Mouse (Mus musculus): Measurements from ENCODE around the gene P3h4. TPM values are rescaled to one million over a fixed set of nuclear protein-coding genes. Genes with fewer than 3 reads are reported as not detected.
A peak's percentile ranks its signal among the peaks of the same experiment; 100 is the strongest.
"Not testable (repeated sequence)": the region's sequence is repeated elsewhere in the genome, so short reads cannot be mapped to it uniquely, and the experiment has no call there.

P3h4 gene
- polyA plus RNA-seq, 1 experiment, result 185 TPM

- Histone ChIP-seq H3K79me3 (ENCODE audit: low read depth) (no peaks in the 10 kb centered on the region), H3K79me2 (ENCODE audit: control insufficient read depth, insufficient read depth) (no peaks in the 10 kb centered on the region), H3K36me3 (ENCODE audit: control insufficient read depth, insufficient read depth) (no peaks in the 10 kb centered on the region), H3K4me3 (ENCODE audit: insufficient read depth, poor library complexity, severe bottlenecking) (no peak overlapping the region), H3ac (ENCODE audit: control insufficient read depth, insufficient read length, low read depth) (no peak overlapping the region), H3K27me3 (ENCODE audit: control insufficient read depth, insufficient read depth, insufficient read length) (peaks cover 3% of the 10 kb centered on the region)
- TF ChIP-seq MAX (IDR thresholded peaks at IDR 0.05), result no peak
- peak; percentile 35 for TF ChIP-seq CTCF (IDR thresholded peaks at IDR 0.05; ENCODE audit: control insufficient read depth, insufficient read depth, insufficient read length)
- no peak for TF ChIP-seq MYOD1 (IDR thresholded peaks at IDR 0.05; ENCODE audit: control insufficient read depth, insufficient read length, low read depth)
Observed at GRCm38 (mm10) chr11:100362209-100362978, 52.2 kb downstream of the P3h4 start.

- not testable (repeated sequence) for H3K27me3 ChIP-seq (ENCODE audit: control insufficient read depth, insufficient read depth, insufficient read length); H3K79me2 ChIP-seq (ENCODE audit: control insufficient read depth, insufficient read depth); H3K4me3 ChIP-seq (ENCODE audit: insufficient read depth, poor library complexity, severe bottlenecking); H3K79me3 ChIP-seq (ENCODE audit: low read depth); H3K36me3 ChIP-seq (ENCODE audit: control insufficient read depth, insufficient read depth); H3ac ChIP-seq (ENCODE audit: control insufficient read depth, insufficient read length, low read depth)
Observed at GRCm38 (mm10) chr11:100361059-100361458, 53.6 kb downstream of the P3h4 start.

GRCm38 (mm10) chr11:100360175-100360574 lies 54.5 kb downstream of the P3h4 start:
- TF ChIP-seq CTCF (IDR thresholded peaks at IDR 0.05; ENCODE audit: control insufficient read depth, insufficient read depth, insufficient read length) (no peak), MAX (IDR thresholded peaks at IDR 0.05) (no peak), MYOD1 (IDR thresholded peaks at IDR 0.05; ENCODE audit: control insufficient read depth, insufficient read length, low read depth) (no peak), MYOG (IDR thresholded peaks at IDR 0.05; ENCODE audit: control insufficient read depth, extremely low read depth, insufficient read length) (no peak), USF1 (IDR thresholded peaks at IDR 0.05; ENCODE audit: low read depth) (no peak), CEBPB (IDR thresholded peaks at IDR 0.05; ENCODE audit: low read depth) (no peak), FOSL1 (IDR thresholded peaks at IDR 0.05; ENCODE audit: insufficient read depth, low read length, poor library complexity, severe bottlenecking) (no peak)
- H3K27me3 ChIP-seq (ENCODE audit: control insufficient read depth, insufficient read depth, insufficient read length), result peaks cover 3% of the 10 kb centered on the region
- H3ac ChIP-seq (ENCODE audit: control insufficient read depth, insufficient read length, low read depth), result no peak overlapping the region

More at GRCm38 (mm10) chr11:100360175-100360574, 54.5 kb downstream of the P3h4 start:
- Histone ChIP-seq H3K79me2 (ENCODE audit: control insufficient read depth, insufficient read depth) (no peaks in the 10 kb centered on the region), H3K4me3 (ENCODE audit: insufficient read depth, poor library complexity, severe bottlenecking) (no peak overlapping the region), H3K79me3 (ENCODE audit: low read depth) (no peaks in the 10 kb centered on the region), H3K36me3 (ENCODE audit: control insufficient read depth, insufficient read depth) (no peaks in the 10 kb centered on the region)

Small RNA genes within 50 kb of the gene (microRNA-seq; reads per million reads assigned to microRNA genes)
- not detected for gene Gm27374 (ENCODE audit: borderline microRNAs expressed)

Other genes with a start within 250 kb of the P3h4 start
- gene Krt9, start 221.6 kb downstream of the P3h4 start, polyA plus RNA-seq (2012; fragmentation: generic; extraction: Trizol), result 1.8 TPM
- 32.4 TPM for gene Krt14, start 207.3 kb downstream of the P3h4 start, polyA plus RNA-seq (2012; fragmentation: generic; extraction: Trizol)
- 0.21 TPM for gene Krt16, start 165.9 kb downstream of the P3h4 start, polyA plus RNA-seq (2012; fragmentation: generic; extraction: Trizol)
- gene Krt17, start 153.8 kb downstream of the P3h4 start, polyA plus RNA-seq (2012; fragmentation: generic; extraction: Trizol), result 0.04 TPM
- gene Krt42, start 145.0 kb downstream of the P3h4 start, polyA plus RNA-seq (2012; fragmentation: generic; extraction: Trizol), result not detected
- gene Eif1, start 95.0 kb downstream of the P3h4 start, polyA plus RNA-seq (2012; fragmentation: generic; extraction: Trizol), result 1,136 TPM
- gene Gast, start 80.4 kb downstream of the P3h4 start, polyA plus RNA-seq (2012; fragmentation: generic; extraction: Trizol), result not detected
- gene Hap1, start 58.7 kb downstream of the P3h4 start, polyA plus RNA-seq (2012; fragmentation: generic; extraction: Trizol), result 1.9 TPM
- gene Jup, start 17.1 kb downstream of the P3h4 start, polyA plus RNA-seq (2012; fragmentation: generic; extraction: Trizol), result 127 TPM
- 250 TPM for gene Fkbp10, start 861 bp upstream of the P3h4 start, polyA plus RNA-seq (2012; fragmentation: generic; extraction: Trizol)
- gene Nt5c3b, start 27.0 kb upstream of the P3h4 start, polyA plus RNA-seq (2012; fragmentation: generic; extraction: Trizol), result 83.4 TPM
- gene Klhl10, start 27.1 kb upstream of the P3h4 start, polyA plus RNA-seq (2012; fragmentation: generic; extraction: Trizol), result 0.12 TPM
- 4.4 TPM for gene Klhl11, start 57.9 kb upstream of the P3h4 start, polyA plus RNA-seq (2012; fragmentation: generic; extraction: Trizol)
- gene Acly, start 113.2 kb upstream of the P3h4 start, polyA plus RNA-seq (2012; fragmentation: generic; extraction: Trizol), result 86.6 TPM
- 0.06 TPM for gene Ttc25, start 130.8 kb upstream of the P3h4 start, polyA plus RNA-seq (2012; fragmentation: generic; extraction: Trizol)
- 10.2 TPM for gene Cnp, start 160.1 kb upstream of the P3h4 start, polyA plus RNA-seq (2012; fragmentation: generic; extraction: Trizol)
- gene Nkiras2, start 204.4 kb upstream of the P3h4 start, polyA plus RNA-seq (2012; fragmentation: generic; extraction: Trizol), result 36.1 TPM
- 89.7 TPM for gene Dnajc7, start 205.3 kb upstream of the P3h4 start, polyA plus RNA-seq (2012; fragmentation: generic; extraction: Trizol)

All from C2C12 (cell line).